Mouse (Mus musculus) embryonic fibroblast, embryonic 13.5 days (primary cell): ENCODE data around the gene Cacnb1.

Experiments used
- CTCF ChIP-seq: IDR thresholded peaks from 2 replicates; pipeline ENCODE4 v1.5.1; 2011; ENCODE audit warnings: mild to moderate bottlenecking, control low read depth, low read length, moderate library complexity, borderline replicate concordance; ENCODE audit not compliant: insufficient read depth
- POLR2A ChIP-seq: IDR thresholded peaks from 2 replicates; pipeline ENCODE4 v1.6.1; 2011; ENCODE audit warnings: low read depth, mild to moderate bottlenecking, control low read depth, low read length, moderate library complexity

DNA sequence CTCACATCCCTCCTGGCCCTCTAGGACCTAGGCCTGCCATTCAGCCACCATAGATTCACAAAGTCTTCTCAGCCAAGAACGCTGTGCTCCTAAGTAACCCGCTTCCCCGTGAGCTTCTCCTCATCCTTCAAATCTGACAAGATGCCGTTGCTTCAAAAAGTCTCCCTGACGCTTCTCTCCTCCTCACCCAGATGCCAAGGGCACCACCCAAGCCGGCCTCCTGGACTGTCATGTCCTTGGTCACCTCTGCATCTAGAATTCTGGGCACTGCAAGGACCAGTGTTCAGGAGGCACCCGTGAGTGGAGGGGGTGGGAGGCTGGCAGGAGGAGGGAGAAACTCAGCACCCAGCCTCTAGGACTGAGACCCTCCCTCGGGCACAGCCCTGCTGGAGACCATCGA, 40.1 kb downstream of the Cacnb1 start:
- TF ChIP-seq POLR2A (no peak), CTCF (no peak)
